Mouse (Mus musculus) inflammation-experienced regulatory T-cells, adult 6 months (primary cell): ENCODE measurements around the gene Lcn12. TPM values are rescaled to one million over a fixed set of nuclear protein-coding genes. Genes with fewer than 3 reads are reported as not detected.

Experiments used
- ATAC-seq: one replicate; pipeline ENCODE4 v1.8.0; 2017
- polyA plus RNA-seq, 3 experiments: library from polyadenylated mRNA; unstranded; fragments of 100-300 nt; shearing (Covaris generic); gene quantifications; one replicate each; pipeline ENCODE4 v1.2.1; 2017

Lcn12 gene
- polyA plus RNA-seq, 3 experiments from 2014 or later = not detected

DNA sequence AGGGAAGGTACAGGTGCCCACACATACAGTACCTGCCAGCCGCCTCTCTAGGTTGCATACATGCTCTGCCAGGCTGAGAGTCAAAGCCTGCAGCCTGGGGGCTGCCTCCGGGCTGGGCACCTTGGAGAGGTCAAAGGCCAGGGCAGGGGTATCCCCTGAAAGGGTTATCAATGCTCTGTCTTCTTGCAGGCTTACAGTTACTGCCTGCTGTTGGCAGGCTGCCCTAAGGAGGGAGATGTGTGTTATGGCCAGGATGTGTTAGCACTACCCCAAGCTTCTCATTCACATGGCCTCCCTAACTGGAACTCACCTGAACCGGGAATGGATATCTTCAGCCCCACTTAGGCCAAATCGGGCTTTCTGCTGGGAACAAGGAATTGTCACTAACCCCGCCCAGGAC, 33.6 kb downstream of the Lcn12 start:
- no peak for ATAC-seq

DNA sequence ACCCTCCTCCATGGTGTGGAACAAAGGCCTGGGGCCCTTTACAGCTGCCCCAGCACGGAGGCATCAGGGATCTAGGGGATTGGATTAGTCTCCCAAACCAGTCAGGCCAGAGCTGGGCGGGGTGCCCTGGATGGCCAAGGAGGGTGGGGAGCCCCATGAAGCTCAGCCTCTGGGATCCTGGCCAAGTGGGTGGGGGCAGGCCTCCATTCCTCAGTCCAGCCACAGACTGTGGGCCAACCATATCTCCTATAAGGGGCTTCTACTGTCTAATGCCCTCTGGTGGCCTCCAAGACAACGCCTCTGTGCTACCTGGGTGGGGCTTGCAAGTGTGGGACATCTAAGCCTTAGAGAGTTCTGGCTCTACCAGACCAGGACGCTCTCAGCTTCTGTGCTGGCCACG, 34.8 kb downstream of the Lcn12 start:
- no peak for ATAC-seq

DNA sequence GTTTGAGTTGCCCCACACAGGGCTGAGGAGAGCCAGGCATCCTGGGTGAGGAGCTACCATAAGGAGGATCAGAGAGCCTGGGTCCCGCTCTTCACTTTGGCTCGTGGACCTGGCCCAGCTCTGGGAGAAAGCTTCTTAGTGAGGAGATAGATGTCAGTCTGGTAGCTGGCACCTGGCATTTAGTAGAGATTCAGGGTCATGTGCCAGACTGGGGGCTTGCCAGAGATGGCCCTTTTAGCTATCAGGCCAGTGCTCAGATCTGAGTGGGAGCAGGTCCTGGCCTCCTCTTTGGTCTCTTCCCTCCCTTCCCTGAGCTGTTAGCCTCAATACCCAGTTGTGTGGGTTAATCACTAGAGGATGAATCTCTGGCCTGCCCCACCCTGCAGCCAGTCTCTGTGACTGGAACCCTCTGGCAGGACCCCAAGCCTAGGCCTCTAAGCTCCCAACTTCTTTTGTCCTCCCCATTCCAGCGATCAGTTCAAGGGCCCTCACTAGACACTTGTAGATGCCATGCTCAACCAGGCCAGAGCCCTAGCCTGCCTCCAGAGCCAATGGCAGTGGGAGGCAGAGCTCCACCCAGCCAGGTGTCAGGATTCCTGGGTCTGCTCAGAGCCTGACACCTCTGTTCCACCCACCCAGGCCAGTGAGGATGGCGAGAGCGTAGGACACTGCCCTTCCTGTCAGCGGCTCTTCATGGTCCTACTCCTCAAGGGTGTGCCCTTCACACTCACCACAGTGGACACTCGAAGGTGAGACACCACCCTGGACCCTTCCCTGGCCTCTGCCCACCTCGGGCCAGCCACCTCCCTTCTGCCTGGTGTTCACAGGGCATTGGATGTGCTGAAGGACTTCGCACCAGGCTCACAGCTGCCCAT, 36.5 kb downstream of the Lcn12 start:
- ATAC-seq = no peak

DNA sequence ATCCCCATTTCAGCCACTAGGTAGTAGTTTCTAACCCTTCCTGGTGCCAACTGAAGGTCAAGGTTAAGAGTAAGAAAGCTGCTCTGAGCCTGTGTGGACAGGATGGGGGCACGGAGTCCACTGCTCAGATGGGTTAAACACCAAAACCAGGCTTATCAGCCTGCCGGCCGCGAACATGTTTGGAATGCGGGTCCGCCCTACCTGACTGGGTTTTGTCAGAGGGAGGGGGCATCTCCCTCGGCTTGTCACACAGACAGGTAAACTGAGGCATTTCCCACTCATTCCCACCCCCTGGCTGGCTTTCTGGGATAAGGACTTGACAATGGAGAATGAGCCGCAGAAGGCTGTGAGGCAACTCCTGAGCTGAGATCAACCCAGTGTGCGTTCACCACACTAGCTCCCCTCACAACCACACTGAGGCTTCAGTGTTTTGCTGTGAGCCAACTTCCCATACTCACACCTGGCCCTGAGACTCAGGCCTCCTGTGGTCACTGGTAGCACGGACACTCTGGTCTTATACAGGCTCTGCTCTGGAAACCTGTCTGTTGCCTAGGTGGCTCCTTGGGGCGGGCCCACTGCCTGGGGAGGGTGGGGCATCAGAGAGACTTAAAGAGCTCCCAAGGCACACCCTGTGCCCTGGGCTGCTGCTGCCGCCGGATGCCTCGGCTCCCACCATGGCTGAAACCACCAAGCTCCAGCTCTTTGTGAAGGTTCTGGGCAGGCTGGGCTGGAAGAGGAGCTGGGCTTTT, 37.3 kb downstream of the Lcn12 start, which contains the start of gene Clic3:
Gene Clic3 (plus strand): TSS at position 634 of the 749 bp plus-strand sequence.
- ATAC-seq = no peak

DNA sequence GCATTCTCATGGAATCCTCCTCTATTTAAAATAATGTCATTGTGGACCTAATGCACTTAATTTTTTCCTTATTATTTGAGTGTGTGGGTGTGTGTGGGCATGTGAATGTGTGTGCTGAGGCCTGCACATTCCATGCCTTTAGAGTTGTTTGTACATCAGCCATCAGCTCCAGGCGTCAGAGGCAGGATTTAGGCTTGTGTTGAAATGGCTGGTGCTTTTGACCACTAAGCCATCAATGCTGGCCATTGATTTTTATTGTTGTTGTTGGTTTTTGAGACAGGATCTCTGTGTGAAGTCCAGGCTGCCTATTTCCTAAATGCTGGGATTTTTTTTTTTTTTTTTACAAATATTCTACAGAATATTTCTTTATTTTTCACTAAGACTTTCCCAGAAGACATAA, 40.8 kb downstream of the Lcn12 start:
- ATAC-seq = no peak

DNA sequence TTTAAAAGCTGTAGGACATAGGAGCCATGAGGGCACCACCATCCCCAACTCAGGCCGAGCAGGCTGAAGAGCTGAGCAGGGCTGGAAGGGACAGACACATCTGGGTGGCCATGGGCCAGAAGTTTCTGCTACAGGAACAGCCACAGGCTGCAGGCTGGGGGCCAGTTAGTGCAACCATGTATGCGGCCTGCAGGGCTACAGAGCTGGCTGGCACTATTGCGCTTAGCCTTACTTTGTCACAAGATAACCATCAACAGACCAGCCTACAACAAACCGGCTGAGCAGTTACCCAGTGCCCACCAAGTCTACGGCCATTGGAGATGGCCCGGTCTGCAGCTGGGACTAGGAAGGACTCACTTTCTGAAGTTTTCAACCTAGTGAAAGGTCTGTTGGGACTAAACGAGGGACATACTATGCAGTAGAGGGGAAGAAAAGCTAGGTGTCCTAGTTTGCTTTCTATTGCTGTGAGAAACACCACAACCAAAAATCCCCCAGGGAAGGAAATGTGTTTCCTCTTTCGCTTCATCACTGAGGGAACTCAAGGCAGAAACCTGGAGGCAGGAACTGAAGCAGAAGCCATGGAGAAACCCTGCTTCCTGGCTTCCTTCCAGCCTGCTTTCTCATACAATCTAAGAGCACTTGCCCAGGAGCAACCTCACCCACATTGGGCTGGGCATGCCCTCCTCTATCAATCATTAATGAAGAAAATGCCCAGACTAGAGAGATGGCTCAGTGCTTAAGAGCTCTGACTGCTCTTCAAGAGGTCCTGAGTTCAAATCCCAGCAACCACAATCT, 42.7 kb downstream of the Lcn12 start:
- no peak for ATAC-seq

DNA sequence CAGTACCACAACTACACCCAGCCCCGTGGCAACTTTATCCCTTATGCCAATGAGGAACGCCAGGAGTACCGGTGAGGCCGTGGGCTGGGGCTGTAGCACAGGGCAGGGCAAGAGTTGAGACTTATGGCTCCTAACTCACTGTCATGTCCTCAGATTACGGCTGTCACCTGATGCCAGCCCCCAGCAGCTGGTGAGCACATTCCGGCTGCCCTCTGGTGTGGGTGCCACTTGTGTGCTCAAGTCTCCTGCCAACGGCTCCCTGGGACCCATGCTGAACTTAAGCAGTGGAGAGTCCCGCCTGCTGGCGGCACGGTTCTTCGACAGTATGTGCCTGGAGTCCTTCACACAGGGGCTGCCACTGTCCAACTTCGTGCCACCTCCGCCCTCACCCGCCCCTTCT, 51.0 kb downstream of the Lcn12 start:
- ATAC-seq = no peak

- ATAC-seq = no peak
Measured at GRCm38 (mm10) chr2:25441067-25441466, 52.6 kb downstream of the Lcn12 start.

Other genes starting within 250 kb of the Lcn12 start
- gene AL732309.1, start 247.0 kb downstream of the Lcn12 start, polyA plus RNA-seq = 1 to 10 TPM; 2.3 to 9.2 (median 4.0) TPM
- gene Tmem203, start 238.5 kb downstream of the Lcn12 start, polyA plus RNA-seq = 10 to 100 TPM in 1 of 3 experiments, 1 to 10 TPM in 2; 8.3 to 13.7 (median 8.7) TPM
- 1 to 10 TPM; 3.4 to 4.7 (median 3.9) TPM for gene Tprn, start 231.3 kb downstream of the Lcn12 start, polyA plus RNA-seq
- gene Ssna1, start 221.5 kb downstream of the Lcn12 start, polyA plus RNA-seq = 100 to 1,000 TPM; 111 to 156 (median 121) TPM
- 10 to 100 TPM; 29.3 to 44.6 (median 39.2) TPM for gene Anapc2, start 221.4 kb downstream of the Lcn12 start, polyA plus RNA-seq
- gene Tmem210, start 205.8 kb downstream of the Lcn12 start, polyA plus RNA-seq = not detected
- not detected for gene Lrrc26, start 204.0 kb downstream of the Lcn12 start, polyA plus RNA-seq
- gene Grin1, start 174.7 kb downstream of the Lcn12 start, polyA plus RNA-seq = not detected
- 10 to 100 TPM; 21.2 to 24.3 (median 23.1) TPM for gene Man1b1, start 161.6 kb downstream of the Lcn12 start, polyA plus RNA-seq
- 10 to 100 TPM; 10.2 to 24.6 (median 21.1) TPM for gene Dpp7, start 137.6 kb downstream of the Lcn12 start, polyA plus RNA-seq
- gene Uap1l1, start 128.2 kb downstream of the Lcn12 start, polyA plus RNA-seq = 10 to 100 TPM; 12.2 to 20.6 (median 18.3) TPM
- 10 to 100 TPM in 1 of 3 experiments, under 1 TPM in 2; 0.44 to 10.5 (median 0.80) TPM for gene Sapcd2, start 121.6 kb downstream of the Lcn12 start, polyA plus RNA-seq
- 1 to 10 TPM in 1 of 3 experiments, under 1 TPM in 1, not detected in 1; 0.49 to 1.3 TPM for gene Entpd2, start 98.0 kb downstream of the Lcn12 start, polyA plus RNA-seq
- 1 to 10 TPM; 2.8 to 6.1 (median 6.0) TPM for gene Npdc1, start 94.6 kb downstream of the Lcn12 start, polyA plus RNA-seq
- gene Fut7, start 70.6 kb downstream of the Lcn12 start, polyA plus RNA-seq = 10 to 100 TPM in 1 of 3 experiments, 1 to 10 TPM in 2; 4.1 to 14.7 (median 7.2) TPM
- 10 to 100 TPM; 31.4 to 59.3 (median 41.8) TPM for gene Abca2, start 65.2 kb downstream of the Lcn12 start, polyA plus RNA-seq
- 1 to 10 TPM; 1.2 to 1.9 (median 1.6) TPM for gene Clic3, start 37.1 kb downstream of the Lcn12 start, polyA plus RNA-seq
- gene Paxx, start 32.8 kb downstream of the Lcn12 start, polyA plus RNA-seq = 10 to 100 TPM; 70.4 to 92.1 (median 89.2) TPM
- not detected for gene Ptgds, start 23.9 kb downstream of the Lcn12 start, polyA plus RNA-seq
- gene Fbxw5, start 6.8 kb upstream of the Lcn12 start, polyA plus RNA-seq = 10 to 100 TPM; 49.1 to 88.0 (median 76.8) TPM
- gene C8g, start 7.8 kb upstream of the Lcn12 start, polyA plus RNA-seq = 1 to 10 TPM; 2.1 to 5.1 (median 3.4) TPM
- gene Traf2, start 53.0 kb upstream of the Lcn12 start, polyA plus RNA-seq = 10 to 100 TPM; 74.8 to 85.3 (median 76.1) TPM
- gene Edf1, start 63.9 kb upstream of the Lcn12 start, polyA plus RNA-seq = 100 to 1,000 TPM; 246 to 394 (median 269) TPM
- 1 to 10 TPM in 2 of 3 experiments, under 1 TPM in 1; 0.85 to 2.2 (median 1.3) TPM for gene Mamdc4, start 80.9 kb upstream of the Lcn12 start, polyA plus RNA-seq
- gene Phpt1, start 81.3 kb upstream of the Lcn12 start, polyA plus RNA-seq = 10 to 100 TPM; 37.0 to 64.3 (median 56.2) TPM
- gene Ajm1, start 87.8 kb upstream of the Lcn12 start, polyA plus RNA-seq = under 1 TPM in 1 of 3 experiments, not detected in 2; 0.07 TPM
- gene Rabl6, start 114.6 kb upstream of the Lcn12 start, polyA plus RNA-seq = 10 to 100 TPM; 14.0 to 28.3 (median 18.0) TPM
- not detected for gene Ccdc183, start 123.8 kb upstream of the Lcn12 start, polyA plus RNA-seq
- gene Tmem141, start 128.1 kb upstream of the Lcn12 start, polyA plus RNA-seq = 1 to 10 TPM in 2 of 3 experiments, under 1 TPM in 1; 0.80 to 2.2 (median 1.1) TPM
- under 1 TPM in 1 of 3 experiments, not detected in 2; 0.96 TPM for gene Fcna, start 134.1 kb upstream of the Lcn12 start, polyA plus RNA-seq
- not detected for gene Lcn8, start 159.2 kb upstream of the Lcn12 start, polyA plus RNA-seq
- gene Lcn5, start 164.0 kb upstream of the Lcn12 start, polyA plus RNA-seq = not detected
- gene Lcn6, start 182.9 kb upstream of the Lcn12 start, polyA plus RNA-seq = not detected
- 1 to 10 TPM in 2 of 3 experiments, not detected in 1; 1.1 to 1.4 TPM for gene Lcn10, start 188.8 kb upstream of the Lcn12 start, polyA plus RNA-seq
- not detected for gene Obp2a, start 206.1 kb upstream of the Lcn12 start, polyA plus RNA-seq
- gene Bmyc, start 212.8 kb upstream of the Lcn12 start, polyA plus RNA-seq = 100 to 1,000 TPM in 1 of 3 experiments, 10 to 100 TPM in 2; 31.0 to 105 (median 84.4) TPM
- gene Obp2b, start 243.1 kb upstream of the Lcn12 start, polyA plus RNA-seq = not detected